Mouse (Mus musculus): ENCODE results near the gene Klhl9.
"Not testable (repeated sequence)": the region's sequence is repeated elsewhere in the genome, so short reads cannot be mapped to it uniquely, and the experiment has no call there.

The Klhl9 gene

GRCm38 (mm10) chr4:88721791-88722721 is at the start of gene Klhl9, which contains the start of gene Gm26566:
Gene Klhl9 (minus strand): TSS chr4:88722465.
Gene Gm26566 (plus strand): TSS chr4:88721805.
- peak; percentile 91 for DNase-seq (ENCODE audit: low read depth, low spot score)

DNA sequence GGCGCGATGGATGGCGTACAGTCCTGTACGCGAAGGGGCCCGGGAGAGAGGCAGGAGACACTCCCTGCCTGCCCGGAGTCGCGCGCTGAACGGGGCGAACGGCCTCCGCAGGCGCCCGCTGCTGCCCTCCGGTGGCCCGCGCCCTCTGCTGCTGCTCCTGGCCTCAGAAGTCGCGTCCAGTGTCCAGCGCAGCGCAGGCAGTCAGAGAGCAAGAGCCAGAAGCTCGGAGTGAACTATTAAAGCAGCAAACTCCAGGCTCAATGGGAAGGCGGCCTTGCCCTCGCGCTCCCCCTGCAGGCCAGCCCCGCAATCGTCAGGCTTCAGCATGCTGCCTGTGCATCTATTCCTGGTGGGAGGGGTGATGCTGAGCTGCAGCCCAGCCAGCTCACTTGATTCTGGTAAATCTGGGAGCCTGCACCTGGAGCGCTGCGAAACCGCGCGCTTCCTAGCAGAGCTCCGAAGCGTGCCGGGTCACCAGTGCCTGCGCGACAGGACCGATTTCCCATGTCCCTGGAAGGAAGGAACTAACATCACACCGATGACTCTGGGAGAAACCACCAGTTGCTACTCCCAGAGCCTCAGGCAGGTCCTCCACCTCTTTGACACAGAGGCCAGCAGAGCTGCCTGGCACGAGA is 41.2 kb upstream of the Klhl9 start:
- peak; percentile 70 for DNase-seq (ENCODE audit: low read depth, low spot score)

DNA sequence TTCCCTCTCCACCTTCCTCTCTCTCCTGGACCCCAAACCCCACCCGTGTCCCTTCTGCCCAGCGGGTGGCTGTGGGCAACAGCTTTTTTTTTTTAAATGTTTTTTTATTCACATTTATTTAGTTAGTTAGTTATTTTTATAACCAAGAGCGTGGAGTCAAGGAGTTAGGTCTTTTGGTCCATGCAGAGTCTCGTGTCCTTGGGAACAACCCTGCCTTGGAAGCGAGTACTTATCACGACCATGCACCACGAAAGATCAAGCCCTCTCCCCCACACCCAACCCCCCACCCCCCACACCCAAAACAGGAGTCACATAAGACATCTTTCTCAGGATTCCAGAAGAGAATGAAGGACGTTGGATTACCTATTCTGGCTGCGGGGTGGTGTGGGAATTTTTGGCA is 40.1 kb upstream of the Klhl9 start:
- DNase-seq (ENCODE audit: low read depth, low spot score): not testable (repeated sequence)

DNA sequence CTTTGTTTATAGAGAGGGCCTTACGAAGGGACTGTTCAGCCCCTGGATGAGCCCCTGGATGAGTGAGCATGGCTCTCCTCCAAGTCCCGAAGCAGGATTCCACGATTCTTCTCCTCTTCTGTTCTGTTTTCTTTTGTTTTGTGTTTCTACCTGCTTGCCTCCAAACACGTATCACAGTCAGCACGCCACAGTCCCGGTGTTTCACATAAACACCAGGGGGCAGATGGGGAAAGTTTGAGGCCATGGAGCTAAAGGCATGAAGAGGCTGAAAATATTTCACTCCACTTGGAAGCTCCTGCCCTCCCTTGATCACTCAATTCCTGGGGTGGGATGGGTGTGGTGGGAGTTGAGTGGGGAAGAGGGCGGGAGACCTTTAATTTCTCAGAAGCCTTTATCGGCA is 39.5 kb upstream of the Klhl9 start:
- not testable (repeated sequence) for DNase-seq (ENCODE audit: low read depth, low spot score)

DNA sequence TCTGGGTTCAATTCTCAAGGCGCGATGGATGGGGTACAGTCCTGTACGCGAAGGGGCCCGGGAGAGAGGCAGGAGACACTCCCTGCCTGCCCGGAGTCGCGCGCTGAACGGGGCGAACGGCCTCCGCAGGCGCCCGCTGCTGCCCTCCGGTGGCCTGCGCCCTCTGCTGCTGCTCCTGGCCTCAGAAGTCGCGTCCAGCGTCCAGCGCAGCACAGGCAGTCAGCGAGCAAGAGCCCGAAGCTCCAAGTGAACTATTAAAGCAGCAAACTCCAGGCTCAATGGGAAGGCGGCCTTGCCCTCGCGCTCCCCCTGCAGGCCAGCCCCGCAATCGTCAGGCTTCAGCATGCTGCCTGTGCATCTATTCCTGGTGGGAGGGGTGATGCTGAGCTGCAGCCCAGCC is 38.2 kb upstream of the Klhl9 start:
- peak; percentile 85 for DNase-seq (ENCODE audit: low read depth, low spot score)

DNA sequence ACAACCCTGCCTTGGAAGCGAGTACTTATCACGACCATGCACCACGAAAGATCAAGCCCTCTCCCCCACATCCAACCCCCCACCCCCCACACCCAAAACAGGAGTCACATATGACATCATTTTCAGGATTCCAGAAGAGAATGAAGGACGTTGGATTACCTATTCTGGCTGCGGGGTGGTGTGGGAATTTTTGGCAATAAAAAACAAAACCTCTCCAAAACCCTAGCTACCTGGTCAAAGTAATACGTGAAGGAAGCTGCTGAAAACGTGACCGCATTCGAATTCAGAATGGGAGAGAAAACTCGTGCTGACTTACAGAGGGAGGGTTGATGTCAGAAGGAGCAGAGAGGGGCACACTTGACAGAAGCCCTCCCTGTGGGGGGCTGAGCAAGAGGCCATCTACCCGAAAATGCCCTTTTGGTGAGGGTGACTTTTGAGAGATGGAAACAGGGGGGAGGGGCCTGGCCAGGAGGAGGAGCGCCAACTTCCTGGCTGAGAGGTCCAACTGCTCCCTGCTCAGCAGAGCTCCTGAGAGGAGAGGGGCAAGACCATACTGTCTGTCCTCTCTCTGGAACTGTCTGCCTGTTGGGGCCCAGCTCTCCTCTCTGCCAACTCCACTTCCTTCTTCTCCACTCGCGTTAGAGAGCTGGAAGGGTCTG is 37.5 kb upstream of the Klhl9 start, which contains the start of gene Gm13283:
Gm13283 (plus strand) TSS at position 510 of the 659 bp plus-strand sequence.
- DNase-seq (ENCODE audit: low read depth, low spot score): not testable (repeated sequence)

- not testable (repeated sequence) for DNase-seq (ENCODE audit: low read depth, low spot score)
These were observed 36.5 kb upstream of the Klhl9 start for GRCm38 (mm10) chr4:88758751-88759150.

DNA sequence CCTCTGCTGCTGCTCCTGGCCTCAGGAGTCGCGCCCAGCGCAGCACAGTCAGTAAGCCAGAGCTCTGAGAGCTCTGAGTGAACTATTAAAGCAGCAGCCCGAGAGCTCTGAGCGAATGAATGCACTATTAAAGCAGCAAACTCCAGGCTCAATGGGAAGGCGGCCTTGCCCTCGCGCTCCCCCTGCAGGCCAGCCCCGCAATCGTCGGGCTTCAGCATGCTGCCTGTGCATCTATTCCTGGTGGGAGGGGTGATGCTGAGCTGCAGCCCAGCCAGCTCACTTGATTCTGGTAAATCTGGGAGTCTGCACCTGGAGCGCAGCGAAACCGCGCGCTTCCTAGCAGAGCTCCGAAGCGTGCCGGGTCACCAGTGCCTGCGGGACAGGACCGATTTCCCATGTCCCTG is 35.4 kb upstream of the Klhl9 start:
- DNase-seq (ENCODE audit: low read depth, low spot score): peak; percentile 92

- DNase-seq (ENCODE audit: low read depth, low spot score): peak; percentile 56
These were observed 34.6 kb upstream of the Klhl9 start for GRCm38 (mm10) chr4:88756581-88757513.

DNA sequence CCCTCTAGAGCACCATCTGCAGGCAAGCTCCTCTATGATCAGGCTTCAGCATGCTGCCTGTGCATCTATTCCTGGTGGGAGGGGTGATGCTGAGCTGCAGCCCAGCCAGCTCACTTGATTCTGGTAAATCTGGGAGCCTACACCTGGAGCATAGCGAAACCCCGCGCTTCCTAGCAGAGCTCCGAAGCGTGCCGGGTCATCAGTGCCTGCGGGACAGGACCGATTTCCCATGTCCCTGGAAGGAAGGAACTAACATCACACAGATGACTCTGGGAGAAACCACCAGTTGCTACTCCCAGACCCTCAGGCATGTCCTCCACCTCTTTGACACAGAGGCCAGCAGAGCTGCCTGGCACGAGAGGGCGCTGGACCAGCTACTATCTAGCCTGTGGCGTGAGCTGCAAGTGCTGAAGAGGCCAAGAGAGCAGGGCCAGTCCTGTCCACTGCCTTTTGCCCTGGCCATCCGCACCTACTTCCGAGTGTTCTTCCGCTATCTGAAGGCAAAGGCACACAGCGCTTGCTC is 32.6 kb upstream of the Klhl9 start, which contains the start of gene Gm13271:
Gm13271 (plus strand) TSS at position 51 of the 523 bp plus-strand sequence.
- DNase-seq (ENCODE audit: low read depth, low spot score): not testable (repeated sequence)

DNA sequence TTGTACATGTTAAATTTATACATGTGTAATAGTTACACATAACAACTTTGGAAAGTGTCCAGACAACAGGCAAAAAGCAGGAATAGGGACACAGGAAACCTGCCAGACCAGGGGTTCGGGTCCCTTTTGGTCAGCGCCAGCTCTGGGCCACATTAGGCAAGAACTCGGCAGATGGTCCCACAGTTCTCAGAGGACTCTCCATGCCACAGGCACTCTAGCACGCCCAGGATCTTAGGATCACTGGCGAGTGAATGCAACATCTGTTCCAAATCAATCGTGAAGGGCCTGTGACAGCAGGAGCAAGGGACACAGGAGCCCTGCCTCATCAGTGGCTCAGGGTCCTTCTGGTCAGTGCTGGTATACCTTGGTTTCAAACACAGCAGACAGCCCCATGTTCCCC is 27.7 kb upstream of the Klhl9 start:
- no peak for DNase-seq (ENCODE audit: low read depth, low spot score)

GRCm38 (mm10) chr4:88744207-88744606 is 21.9 kb upstream of the Klhl9 start:
- peak; percentile 45 for DNase-seq (ENCODE audit: low read depth, low spot score)

- peak; percentile 33 for DNase-seq (ENCODE audit: low read depth, low spot score)
These were observed 20.6 kb upstream of the Klhl9 start for GRCm38 (mm10) chr4:88742771-88743371.

- DNase-seq (ENCODE audit: low read depth, low spot score): no peak
These were observed 19.2 kb upstream of the Klhl9 start for GRCm38 (mm10) chr4:88741426-88741825.

GRCm38 (mm10) chr4:88739036-88739435 is 16.8 kb upstream of the Klhl9 start:
- DNase-seq (ENCODE audit: low read depth, low spot score): no peak

DNA sequence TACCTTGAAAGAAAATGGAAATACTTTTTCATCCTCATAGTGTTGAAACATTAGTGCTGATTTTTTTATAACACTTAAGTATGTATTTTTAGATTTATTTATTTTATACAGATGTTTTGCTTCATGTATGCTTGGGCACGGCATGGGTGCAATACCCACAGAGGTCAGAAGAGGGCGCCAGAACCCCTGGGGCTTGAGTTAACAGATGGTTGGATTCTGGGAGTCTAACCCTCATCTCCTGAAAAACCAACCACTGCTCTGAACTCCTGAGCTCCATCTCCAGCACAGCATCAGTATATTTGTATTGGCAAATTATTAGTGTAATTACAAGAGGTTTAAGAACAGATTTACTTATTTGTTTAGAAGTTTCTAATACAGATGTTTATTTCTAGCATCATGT is 16.2 kb upstream of the Klhl9 start:
- DNase-seq (ENCODE audit: low read depth, low spot score): peak; percentile 91

- DNase-seq (ENCODE audit: low read depth, low spot score): peak; percentile 80
These were observed 5.1 kb upstream of the Klhl9 start for GRCm38 (mm10) chr4:88727324-88727723.

- no peak for DNase-seq (ENCODE audit: low read depth, low spot score)
These were observed 4.5 kb upstream of the Klhl9 start for GRCm38 (mm10) chr4:88726727-88727126.

GRCm38 (mm10) chr4:88723497-88724090 is 1.3 kb upstream of the Klhl9 start:
- no peak for DNase-seq (ENCODE audit: low read depth, low spot score)

DNA sequence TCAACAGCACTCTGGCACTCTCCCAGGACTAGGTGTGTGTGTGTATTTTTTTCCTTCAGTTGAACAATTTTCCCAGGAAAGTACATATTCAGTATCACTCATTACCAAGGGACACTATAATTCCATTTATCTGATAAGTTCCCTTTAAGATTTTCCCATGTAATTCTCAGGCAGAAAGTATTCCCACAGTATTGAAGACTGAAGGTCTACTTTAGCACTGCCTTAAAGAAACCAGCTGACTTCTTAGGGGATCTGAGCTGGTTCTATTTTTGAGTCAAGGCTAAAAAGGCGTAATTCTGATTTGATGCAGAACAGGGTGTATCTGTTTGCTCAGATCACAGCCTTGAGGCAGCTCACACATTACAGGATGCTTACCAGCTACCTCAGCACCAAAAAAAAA is 3.5 kb downstream of the Klhl9 start:
- no peak for DNase-seq (ENCODE audit: low read depth, low spot score)

All from CD4-positive, CD25-positive, alpha-beta regulatory T cell, adult 2 months (primary cell).